ENCODE assay signal across 12 mouse cellular contexts in the genomic region with DNA sequence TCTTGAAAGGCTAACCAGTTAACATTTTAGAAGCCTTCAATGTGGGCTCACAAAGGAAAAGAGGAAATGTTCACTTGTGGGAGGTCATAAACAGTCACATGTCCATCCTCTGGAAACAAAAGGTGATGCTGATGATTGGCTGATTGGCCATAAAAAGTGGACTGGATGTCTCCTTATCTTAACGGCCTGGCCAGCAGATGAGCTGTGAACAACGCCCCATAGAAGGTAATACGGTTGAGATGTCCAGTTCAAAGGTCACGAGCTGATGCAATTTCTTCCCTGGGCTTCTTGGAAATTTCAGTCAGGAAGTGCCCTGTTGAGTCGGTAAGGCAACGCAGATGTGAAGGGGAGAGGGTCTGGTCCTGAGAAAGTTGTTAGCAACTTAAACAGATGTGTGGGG. TPM values are rescaled to one million over a fixed set of nuclear protein-coding genes. Genes with fewer than 3 reads are reported as not detected.
A peak's percentile ranks its signal among the peaks of the same experiment; 100 is the strongest.
DNase-seq lines count a peak whose midpoint lies in the region; ATAC-seq and TF ChIP-seq lines count a peak whose summit lies in the region.
"Had no signal": no experiment of that assay in that cellular context is flagged by ENCODE, and none has a peak within 500 bp of the region (broad histone marks: within the 10 kb centered on the region; RNA-seq: fewer than 3 reads in every experiment).

No protein-coding gene starts in this region.

- H3K4me1 ChIP-seq in liver, adult 2 months (ENCODE audit: control insufficient read depth, insufficient read depth, low read length): peaks cover 3% of the 10 kb centered on the region; the same call in 1 of the 2 replicates
- H3K4me1 ChIP-seq in intestine, postnatal 0 days (replicated peaks; ENCODE audit: control insufficient read depth, insufficient read depth, low read length): no peaks in the 10 kb centered on the region
- peaks cover 22% of the 10 kb centered on the region for H3K4me1 ChIP-seq in forebrain, embryonic 12.5 days

- WGBS in liver, adult 2 months: 22% methylated on average over 6 of the region's 6 CpGs
- WGBS in intestine, postnatal 0 days: 8% methylated on average over 6 of the region's 6 CpGs
- WGBS in forebrain, embryonic 12.5 days: 34% methylated on average over 6 of the region's 6 CpGs

- H3K36me3 ChIP-seq in liver, adult 2 months (ENCODE audit: control insufficient read depth, insufficient read depth, low read length): no peaks in the 10 kb centered on the region
- H3K36me3 ChIP-seq in intestine, postnatal 0 days (ENCODE audit: control insufficient read depth, insufficient read depth): no peaks in the 10 kb centered on the region
- no peaks in the 10 kb centered on the region for H3K36me3 ChIP-seq in forebrain, embryonic 12.5 days (replicated peaks)
- H3K36me3 ChIP-seq: limb, embryonic 15.5 days; midbrain, embryonic 12.5 days had no signal

- no peak overlapping the region; the same call in 1 of the 2 replicates for H3K4me2 ChIP-seq in intestine, postnatal 0 days (replicated peaks; ENCODE audit: low read depth)
- no peak overlapping the region for H3K4me2 ChIP-seq in forebrain, embryonic 12.5 days
- H3K4me2 ChIP-seq: limb, embryonic 15.5 days; midbrain, embryonic 12.5 days had no signal

- H3K27me3 ChIP-seq in liver, adult 2 months (ENCODE audit: control insufficient read depth, insufficient read depth, low read length): no peaks in the 10 kb centered on the region
- H3K27me3 ChIP-seq in intestine, postnatal 0 days (replicated peaks; ENCODE audit: control insufficient read depth, insufficient read depth, low read length): no peaks in the 10 kb centered on the region
- H3K27me3 ChIP-seq in forebrain, embryonic 12.5 days: no peaks in the 10 kb centered on the region
- H3K27me3 ChIP-seq: limb, embryonic 15.5 days; midbrain, embryonic 12.5 days had no signal

- H3K79me2 ChIP-seq in liver, adult 2 months (ENCODE audit: control insufficient read depth, insufficient read depth, low read length): no peaks in the 10 kb centered on the region

- no peak for TF ChIP-seq CTCF in liver, adult 2 months (IDR thresholded peaks at IDR 0.05; ENCODE audit: low read depth, low read length)
- TF ChIP-seq CTCF in intestine, postnatal 0 days (IDR thresholded peaks at IDR 0.05; ENCODE audit: low read depth): no peak

- no peaks in the 10 kb centered on the region for H3K9me3 ChIP-seq in intestine, postnatal 0 days (ENCODE audit: control insufficient read depth)
- H3K9me3 ChIP-seq in forebrain, embryonic 12.5 days: no peaks in the 10 kb centered on the region
- H3K9me3 ChIP-seq: limb, embryonic 15.5 days; midbrain, embryonic 12.5 days had no signal

- peak; percentile 28; the same call in 1 of the 2 replicates for ATAC-seq in common myeloid progenitor, adult 5-6 weeks (replicated peaks; ENCODE audit: low read depth, poor library complexity, severe bottlenecking)
- ATAC-seq in intestine, postnatal 0 days: peak; percentile 72
- ATAC-seq in megakaryocyte progenitor cell, adult 5-6 weeks (replicated peaks; ENCODE audit: poor library complexity): peak; percentile 50
- ATAC-seq in forebrain, embryonic 12.5 days (ENCODE audit: low FRiP score): no peak

- H3K27ac ChIP-seq in liver, adult 2 months (replicated peaks; ENCODE audit: insufficient read depth, low read depth, low read length): no peak overlapping the region
- no peak overlapping the region for H3K27ac ChIP-seq in intestine, postnatal 0 days (ENCODE audit: low read depth, low read length)
- no peak overlapping the region for H3K27ac ChIP-seq in forebrain, embryonic 12.5 days
- H3K27ac ChIP-seq: limb, embryonic 15.5 days; midbrain, embryonic 12.5 days had no signal

- no peak overlapping the region for H3K9ac ChIP-seq in liver, adult 2 months (ENCODE audit: low read depth, low read length)
- H3K9ac ChIP-seq in intestine, postnatal 0 days (ENCODE audit: low read depth, low read length): no peak overlapping the region
- no peak overlapping the region for H3K9ac ChIP-seq in forebrain, embryonic 12.5 days
- H3K9ac ChIP-seq: limb, embryonic 15.5 days; midbrain, embryonic 12.5 days had no signal

- no peak for TF ChIP-seq POLR2A in liver, adult 2 months (IDR thresholded peaks at IDR 0.05; ENCODE audit: extremely low read depth, insufficient read depth, low read length)

- H3K4me3 ChIP-seq in liver, adult 2 months (ENCODE audit: insufficient read depth, low read depth, low read length): no peak overlapping the region
- H3K4me3 ChIP-seq in intestine, postnatal 0 days (ENCODE audit: low read depth, low read length): no peak overlapping the region
- no peak overlapping the region for H3K4me3 ChIP-seq in forebrain, embryonic 12.5 days (replicated peaks)
- H3K4me3 ChIP-seq: limb, embryonic 15.5 days; midbrain, embryonic 12.5 days had no signal

- DNase-seq in liver, adult 2 months (ENCODE audit: extremely low read depth, low read depth, low spot score): peak; percentile 46
- no peak for DNase-seq in liver
- no peak for DNase-seq in left cerebral cortex, adult 11 months (ENCODE audit: low spot score)
- no peak for DNase-seq in lung, postnatal 4 days
- DNase-seq: cerebellum, adult 11-12 months; thymus, postnatal 14 days had no signal

RNA-seq across cellular contexts. Expression of a gene that starts 28.9 kb away (rescaled TPM):
- 6.6 and 7.1 TPM in 2 replicates for total RNA-seq in liver, adult 2 months (2014; rRNA removed)
- 2.7 and 2.9 TPM in 2 replicates for polyA plus RNA-seq in liver, adult 2 months (2012; rRNA removed)
- 24.6 and 29.1 TPM in 2 replicates for total RNA-seq in common myeloid progenitor, adult 5-6 weeks (2017)
- polyA plus RNA-seq in intestine, postnatal 0 days (2015; fragmentation: Nextera tagmentation; extraction: Ambion mirVana): 21.2 and 23.8 TPM in 2 replicates
- 39.5 and 43.2 TPM in 2 replicates for total RNA-seq in megakaryocyte progenitor cell, adult 5-6 weeks (2015)
- total RNA-seq in megakaryocyte progenitor cell, adult 5-6 weeks (2017): 16.4 and 16.5 TPM in 2 replicates
- 9.2 TPM in 2 replicates for polyA plus RNA-seq in forebrain, embryonic 12.5 days (2016; fragmentation: Nextera tagmentation; extraction: Ambion mirVana)
